Mouse (Mus musculus): ENCODE measurements around the gene Pex11g. TPM values are rescaled to one million over a fixed set of nuclear protein-coding genes. Genes with fewer than 3 reads are reported as not detected.
A peak's percentile ranks its signal among the peaks of the same experiment; 100 is the strongest.

Gene Pex11g
- polyA plus RNA-seq, 1 experiment from 2014 or later: 4.5 TPM

DNA sequence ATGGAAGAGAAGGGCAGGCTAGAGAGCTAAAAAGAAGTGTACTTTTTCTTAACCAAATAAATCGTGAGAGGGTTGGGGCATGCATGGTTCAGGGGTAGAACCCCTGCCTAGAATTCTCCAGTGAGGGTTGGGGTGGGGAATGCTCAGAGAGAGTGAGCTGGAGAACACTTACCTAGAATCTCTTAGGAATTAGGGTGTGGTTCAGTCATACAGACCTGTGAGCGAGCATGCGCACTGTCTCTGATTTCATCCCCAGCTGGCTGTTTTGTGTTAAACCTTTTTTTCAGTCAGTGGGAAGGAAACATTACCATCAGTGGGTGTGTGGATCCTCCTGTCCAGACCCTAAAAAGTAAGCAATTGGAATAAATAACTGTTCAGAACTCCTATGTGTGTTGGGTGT is 41.3 kb downstream of the Pex11g start:
- WGBS: 82% methylated on average over 3 of the region's 3 CpGs
- H3K4me1 ChIP-seq (replicated peaks): no peaks in the 10 kb centered on the region
- no peak for ATAC-seq (ENCODE audit: low FRiP score, low read depth)

DNA sequence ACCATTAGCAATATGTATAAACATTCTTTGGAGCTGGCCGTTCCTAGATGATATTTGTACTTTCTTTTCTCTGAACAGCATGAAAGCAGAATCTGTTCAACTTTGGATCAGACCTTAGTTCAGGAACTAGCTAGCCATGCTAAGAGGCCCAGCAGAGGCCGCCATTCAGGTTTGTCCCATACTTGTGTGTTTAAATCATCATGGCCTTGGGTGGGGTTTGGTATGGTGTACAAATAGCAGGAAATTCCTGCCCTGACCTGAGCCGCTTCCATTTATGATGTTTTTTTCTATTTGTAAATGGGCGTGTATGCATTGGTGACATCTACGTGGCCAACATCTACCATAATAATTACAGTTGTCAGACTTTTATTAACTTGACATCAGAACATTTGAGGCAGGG is 42.3 kb downstream of the Pex11g start:
- WGBS: 93% methylated on average over 5 of the region's 5 CpGs
- Histone ChIP-seq H3K27ac (replicated peaks) (no peak overlapping the region), H3K27me3 (no peaks in the 10 kb centered on the region), H3K4me1 (replicated peaks) (no peaks in the 10 kb centered on the region), H3K9me3 (no peaks in the 10 kb centered on the region), H3K4me3 (no peak overlapping the region), H3K4me2 (no peak overlapping the region), H3K9ac (no peak overlapping the region), H3K36me3 (peaks cover 13% of the 10 kb centered on the region)
- ATAC-seq (ENCODE audit: low FRiP score, low read depth): no peak

More for the DNA sequence above, 41.3 kb downstream of the Pex11g start:
- Histone ChIP-seq H3K4me2 (no peak overlapping the region), H3K27ac (replicated peaks) (no peak overlapping the region), H3K4me3 (no peak overlapping the region), H3K36me3 (peaks cover 18% of the 10 kb centered on the region), H3K9me3 (no peaks in the 10 kb centered on the region), H3K9ac (no peak overlapping the region), H3K27me3 (no peaks in the 10 kb centered on the region)

DNA sequence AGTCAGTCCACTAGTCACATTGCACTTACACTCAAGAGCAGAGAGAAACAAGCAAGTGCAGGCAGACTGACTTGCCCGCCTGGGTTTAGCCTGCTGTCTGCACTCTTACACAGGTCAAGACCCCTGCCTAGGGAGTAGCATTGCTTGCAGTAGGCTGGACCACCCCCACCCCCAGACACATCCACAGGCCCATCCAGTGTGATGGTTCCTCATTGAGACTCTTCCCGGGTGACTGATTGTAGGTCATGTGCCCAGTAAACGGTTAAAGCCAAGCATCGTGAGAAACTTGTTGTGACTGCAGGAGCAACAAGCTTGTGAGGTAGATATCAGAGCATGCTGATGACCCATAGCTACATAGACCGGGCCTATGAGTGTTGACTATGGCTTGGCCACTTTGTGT is 46.0 kb downstream of the Pex11g start:
- WGBS: 93% methylated on average over 5 of the region's 5 CpGs
- no peaks in the 10 kb centered on the region for H3K27me3 ChIP-seq
- H3K27ac ChIP-seq (replicated peaks): no peak overlapping the region
- ATAC-seq (ENCODE audit: low FRiP score, low read depth): no peak
- H3K4me1 ChIP-seq (replicated peaks): peaks cover 13% of the 10 kb centered on the region
- no peak overlapping the region for H3K4me2 ChIP-seq
- H3K4me3 ChIP-seq: no peak overlapping the region
- no peak overlapping the region for H3K9ac ChIP-seq
- no peaks in the 10 kb centered on the region for H3K36me3 ChIP-seq
- H3K9me3 ChIP-seq: no peaks in the 10 kb centered on the region

DNA sequence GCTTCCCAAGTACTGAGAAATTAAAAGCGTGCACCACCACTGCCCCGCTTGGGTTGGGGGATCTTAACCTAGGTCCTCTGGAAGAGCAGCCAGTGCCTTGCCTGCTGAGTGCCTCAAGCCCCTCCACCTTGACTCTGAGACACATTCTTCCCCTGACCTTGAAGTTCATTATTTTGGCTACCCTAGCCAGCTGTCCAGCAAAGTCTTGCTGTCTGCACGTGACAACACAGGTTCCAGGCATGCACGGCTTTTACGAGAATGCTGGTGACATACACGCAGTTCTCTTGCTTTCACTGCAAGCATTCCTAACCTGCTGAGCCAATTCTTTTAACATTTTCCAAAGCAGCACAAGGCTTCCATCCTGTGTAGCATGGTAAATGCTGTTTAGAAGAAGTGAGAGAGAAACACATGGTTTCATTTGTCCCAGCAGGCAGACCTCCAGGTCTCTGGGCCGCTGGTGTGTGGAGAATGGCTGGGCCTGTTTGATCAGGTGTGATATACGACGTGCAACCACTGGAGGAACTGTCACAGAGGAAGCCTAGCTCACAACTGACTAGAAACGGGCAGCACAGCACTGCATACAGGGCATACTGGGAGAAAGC is 47.3 kb downstream of the Pex11g start:
- WGBS: 80% methylated on average over 10 of the region's 10 CpGs
- H3K27me3 ChIP-seq: no peaks in the 10 kb centered on the region

DNA sequence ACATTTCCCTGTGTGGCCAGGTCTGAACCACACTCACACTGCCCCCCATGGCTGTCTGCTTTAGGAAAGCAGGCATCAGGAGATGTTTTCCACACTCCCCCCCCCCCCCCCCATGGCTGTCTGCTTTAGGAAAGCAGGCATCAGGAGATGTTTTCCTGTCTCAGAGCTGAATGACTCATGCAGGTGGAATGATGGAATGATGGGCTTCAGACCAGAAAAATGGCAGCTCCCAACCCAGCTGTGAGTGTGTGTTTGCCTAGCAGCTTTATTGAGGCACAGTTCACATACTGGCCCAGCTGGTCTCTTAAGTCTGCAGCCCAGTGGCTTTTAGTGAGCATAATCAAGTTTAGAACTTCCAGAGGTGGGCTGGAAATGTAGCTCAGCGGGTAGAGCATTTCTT is 49.4 kb downstream of the Pex11g start:
- Histone ChIP-seq H3K4me2 (no peak overlapping the region), H3K27me3 (no peaks in the 10 kb centered on the region), H3K4me3 (no peak overlapping the region), H3K9ac (no peak overlapping the region), H3K9me3 (no peaks in the 10 kb centered on the region), H3K4me1 (replicated peaks) (peaks cover 17% of the 10 kb centered on the region), H3K36me3 (no peaks in the 10 kb centered on the region), H3K27ac (replicated peaks) (no peak overlapping the region)
- ATAC-seq (ENCODE audit: low FRiP score, low read depth): no peak
- WGBS: 94% methylated on average over 1 of the region's 1 CpGs

More for the DNA sequence above, 47.3 kb downstream of the Pex11g start:
- Histone ChIP-seq H3K9me3 (no peaks in the 10 kb centered on the region), H3K4me2 (no peak overlapping the region), H3K9ac (no peak overlapping the region), H3K36me3 (no peaks in the 10 kb centered on the region), H3K4me3 (no peak overlapping the region), H3K27ac (replicated peaks) (no peak overlapping the region), H3K4me1 (replicated peaks) (peaks cover 14% of the 10 kb centered on the region)
- ATAC-seq (ENCODE audit: low FRiP score, low read depth): no peak

DNA sequence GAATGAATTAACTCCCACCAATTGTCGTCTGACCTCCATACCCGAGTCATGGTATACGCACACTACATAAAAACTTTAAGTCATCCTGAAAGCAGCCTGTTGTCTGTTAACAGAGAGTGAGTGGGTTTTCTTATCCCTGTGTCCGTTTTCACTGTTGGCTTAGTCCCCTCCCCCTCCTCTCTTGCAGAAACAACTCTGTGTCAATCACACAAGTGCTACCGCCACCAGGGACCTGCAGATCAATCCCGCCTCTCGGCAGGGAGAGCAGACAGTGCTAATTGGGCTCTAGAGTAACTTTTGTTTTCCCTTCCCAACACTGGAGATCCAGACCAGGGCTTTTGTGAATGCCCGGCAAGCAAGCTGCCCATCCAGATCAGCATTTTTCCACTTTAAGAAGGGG is 50.0 kb downstream of the Pex11g start:
- H3K36me3 ChIP-seq: no peaks in the 10 kb centered on the region
- no peak overlapping the region for H3K9ac ChIP-seq
- H3K4me1 ChIP-seq (replicated peaks): peaks cover 17% of the 10 kb centered on the region
- H3K27me3 ChIP-seq: no peaks in the 10 kb centered on the region
- H3K4me2 ChIP-seq: no peak overlapping the region
- H3K9me3 ChIP-seq: no peaks in the 10 kb centered on the region
- ATAC-seq (ENCODE audit: low FRiP score, low read depth): 0 out of 2 replicates have a peak, but pooled peaks have one; percentile 39
- 6% methylated on average over 8 of the region's 8 CpGs for WGBS
- H3K4me3 ChIP-seq: no peak overlapping the region
- H3K27ac ChIP-seq (replicated peaks): no peak overlapping the region

DNA sequence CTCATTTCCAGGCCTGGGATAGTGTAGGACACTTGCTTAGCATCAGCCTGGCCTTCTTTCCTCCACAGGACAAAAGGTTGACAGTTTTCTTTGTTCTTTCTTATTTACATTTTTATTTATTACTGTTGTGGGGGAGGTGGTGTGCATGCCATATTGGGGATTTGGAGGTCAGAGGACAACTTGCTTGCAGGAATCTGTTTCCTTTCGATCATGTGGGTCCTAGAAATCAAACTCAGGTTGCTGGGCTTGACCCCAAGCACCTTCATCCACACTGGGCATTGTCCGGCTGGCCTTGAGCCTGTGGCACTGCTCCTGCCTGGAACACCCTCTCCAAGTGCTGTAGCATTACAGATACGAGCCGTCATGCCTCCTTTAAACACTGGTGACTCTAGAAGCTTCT is 50.6 kb downstream of the Pex11g start:
- no peak overlapping the region for H3K4me2 ChIP-seq
- 0 out of 2 replicates have a peak, but pooled peaks have one; percentile 5 for ATAC-seq (ENCODE audit: low FRiP score, low read depth)
- H3K27me3 ChIP-seq: no peaks in the 10 kb centered on the region
- no peaks in the 10 kb centered on the region for H3K9me3 ChIP-seq
- 19% methylated on average over 4 of the region's 4 CpGs for WGBS
- H3K27ac ChIP-seq (replicated peaks): no peak overlapping the region
- H3K9ac ChIP-seq: no peak overlapping the region
- H3K4me1 ChIP-seq (replicated peaks): peaks cover 17% of the 10 kb centered on the region
- H3K36me3 ChIP-seq: no peaks in the 10 kb centered on the region
- no peak overlapping the region for H3K4me3 ChIP-seq

DNA sequence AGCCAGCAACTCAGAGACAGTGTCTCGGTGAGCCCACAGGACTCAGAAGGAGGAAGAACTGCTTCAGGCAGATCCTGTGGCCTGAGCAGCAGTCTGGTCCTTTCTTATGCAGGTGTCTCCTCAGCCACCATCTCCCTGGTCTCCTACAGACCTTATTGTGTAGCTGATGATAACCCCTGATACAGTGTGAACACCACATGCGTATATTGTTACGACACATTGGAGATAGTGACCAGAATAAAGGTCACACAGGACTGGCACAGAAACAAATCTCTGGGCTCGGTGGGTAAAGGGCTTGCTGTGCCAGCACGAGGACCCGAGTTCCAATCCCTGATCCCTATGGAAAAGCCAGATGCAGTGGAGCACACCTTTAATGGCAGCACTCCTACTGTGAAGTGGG is 51.8 kb downstream of the Pex11g start:
- Histone ChIP-seq H3K27ac (replicated peaks) (no peak overlapping the region), H3K36me3 (no peaks in the 10 kb centered on the region), H3K9me3 (no peaks in the 10 kb centered on the region), H3K4me2 (no peak overlapping the region), H3K4me1 (replicated peaks) (peaks cover 17% of the 10 kb centered on the region), H3K27me3 (no peaks in the 10 kb centered on the region), H3K9ac (no peak overlapping the region), H3K4me3 (no peak overlapping the region)
- ATAC-seq (ENCODE audit: low FRiP score, low read depth): no peak
- 83% methylated on average over 6 of the region's 6 CpGs for WGBS

DNA sequence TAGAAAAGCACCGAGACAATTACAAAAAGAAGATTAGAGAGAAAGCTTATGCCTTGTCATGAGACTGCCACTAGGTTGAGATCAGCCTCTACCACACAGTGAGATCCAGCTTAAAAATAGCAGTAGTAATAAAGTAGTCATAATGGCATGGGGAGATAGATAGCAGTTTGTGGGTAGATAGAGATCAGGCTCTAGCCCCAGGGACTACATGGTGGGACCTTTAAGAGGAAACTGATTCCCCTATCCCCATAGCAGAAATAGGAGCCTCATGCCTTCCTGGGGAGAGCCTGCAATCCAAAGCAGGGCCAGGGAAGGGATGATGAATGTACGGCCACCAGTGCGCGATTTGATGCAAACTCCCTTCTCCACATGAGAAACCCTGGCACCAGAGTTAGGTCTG is 52.2 kb downstream of the Pex11g start:
- Histone ChIP-seq H3K9me3 (no peaks in the 10 kb centered on the region), H3K27ac (replicated peaks) (no peak overlapping the region), H3K27me3 (no peaks in the 10 kb centered on the region), H3K4me3 (no peak overlapping the region), H3K36me3 (no peaks in the 10 kb centered on the region), H3K4me1 (replicated peaks) (peaks cover 17% of the 10 kb centered on the region), H3K4me2 (no peak overlapping the region), H3K9ac (no peak overlapping the region)
- WGBS: 45% methylated on average over 4 of the region's 4 CpGs
- ATAC-seq (ENCODE audit: low FRiP score, low read depth): no peak

DNA sequence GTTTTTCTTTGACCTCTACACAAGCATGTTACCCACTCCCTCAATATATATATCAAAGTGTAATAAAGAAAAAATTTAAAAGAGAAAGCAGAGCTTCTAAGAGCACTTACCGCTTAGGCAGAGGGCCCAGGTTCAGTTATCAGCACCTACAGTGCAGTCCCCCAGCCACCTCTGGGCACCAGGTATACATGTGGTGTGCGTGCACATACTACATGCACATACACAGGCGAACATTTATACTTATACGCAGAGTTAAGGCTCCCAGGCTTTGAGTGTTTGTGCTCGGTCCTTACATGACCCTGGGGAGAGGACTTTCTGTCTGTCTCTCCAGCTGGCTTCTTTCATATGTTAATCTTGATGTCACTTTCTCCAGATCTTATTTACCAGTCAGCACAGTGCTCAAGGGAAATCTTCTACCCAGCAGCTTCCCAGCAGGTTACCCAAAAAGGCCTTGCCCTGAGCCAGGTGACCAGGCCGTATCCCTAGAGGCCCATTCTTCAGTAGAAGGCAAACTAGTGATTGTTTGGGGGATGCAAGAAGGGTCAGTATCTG is 52.8 kb downstream of the Pex11g start:
- no peak for ATAC-seq (ENCODE audit: low FRiP score, low read depth)
- no peak overlapping the region for H3K4me2 ChIP-seq
- H3K27ac ChIP-seq (replicated peaks): no peak overlapping the region
- H3K9me3 ChIP-seq: no peaks in the 10 kb centered on the region
- no peak overlapping the region for H3K4me3 ChIP-seq
- WGBS: 35% methylated on average over 6 of the region's 6 CpGs
- H3K27me3 ChIP-seq: no peaks in the 10 kb centered on the region
- peaks cover 17% of the 10 kb centered on the region for H3K4me1 ChIP-seq (replicated peaks)
- no peak overlapping the region for H3K9ac ChIP-seq
- no peaks in the 10 kb centered on the region for H3K36me3 ChIP-seq

DNA sequence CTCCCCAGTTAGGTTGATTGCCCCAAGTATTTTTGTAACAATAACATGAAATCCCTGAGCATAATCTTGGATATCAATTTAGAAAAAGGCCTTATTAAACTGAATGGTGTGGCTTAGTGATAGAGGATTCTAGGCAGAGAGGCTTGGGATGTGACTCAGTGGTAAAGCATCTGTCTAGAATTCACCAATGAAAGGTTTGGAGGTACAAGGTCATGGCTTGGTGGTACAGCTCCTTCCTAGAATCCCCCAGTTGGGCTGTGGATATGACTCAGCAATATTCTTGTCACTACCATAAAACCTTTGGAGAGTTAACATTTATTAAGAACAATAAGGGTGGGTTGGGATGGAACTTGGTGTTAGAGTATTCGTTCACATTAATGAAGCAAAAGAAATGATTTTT is 54.7 kb downstream of the Pex11g start:
- Histone ChIP-seq H3K27me3 (no peaks in the 10 kb centered on the region), H3K4me3 (no peak overlapping the region), H3K27ac (replicated peaks) (no peak overlapping the region), H3K4me1 (replicated peaks) (peaks cover 16% of the 10 kb centered on the region), H3K4me2 (no peak overlapping the region), H3K9ac (no peak overlapping the region), H3K36me3 (no peaks in the 10 kb centered on the region), H3K9me3 (no peaks in the 10 kb centered on the region)
- WGBS: 100% methylated on average over 1 of the region's 1 CpGs
- no peak for ATAC-seq (ENCODE audit: low FRiP score, low read depth)

DNA sequence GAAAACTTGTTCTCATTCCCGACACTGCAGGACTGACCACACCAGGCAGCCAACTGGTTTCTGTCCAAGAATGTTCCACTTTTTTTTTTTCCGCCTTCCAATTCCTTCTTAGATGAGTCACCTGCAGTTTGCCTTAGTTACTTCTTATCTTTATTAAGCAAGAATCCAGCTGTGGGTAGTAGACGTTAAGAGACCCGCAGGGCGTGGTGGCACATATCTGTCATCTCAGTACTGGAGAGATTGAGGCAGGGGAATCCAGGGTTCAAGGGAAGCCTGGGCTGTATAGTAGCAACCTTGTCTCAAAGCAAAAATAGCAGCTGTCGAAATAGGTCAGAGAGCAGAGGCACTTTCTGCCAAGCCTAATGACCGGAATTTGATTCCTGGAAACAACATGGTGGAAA is 55.6 kb downstream of the Pex11g start:
- WGBS: 93% methylated on average over 7 of the region's 7 CpGs
- Histone ChIP-seq H3K36me3 (no peaks in the 10 kb centered on the region), H3K9me3 (no peaks in the 10 kb centered on the region), H3K4me1 (replicated peaks) (peaks cover 7% of the 10 kb centered on the region), H3K9ac (no peak overlapping the region), H3K4me2 (no peak overlapping the region), H3K27me3 (no peaks in the 10 kb centered on the region), H3K4me3 (no peak overlapping the region), H3K27ac (replicated peaks) (no peak overlapping the region)
- ATAC-seq (ENCODE audit: low FRiP score, low read depth): no peak

DNA sequence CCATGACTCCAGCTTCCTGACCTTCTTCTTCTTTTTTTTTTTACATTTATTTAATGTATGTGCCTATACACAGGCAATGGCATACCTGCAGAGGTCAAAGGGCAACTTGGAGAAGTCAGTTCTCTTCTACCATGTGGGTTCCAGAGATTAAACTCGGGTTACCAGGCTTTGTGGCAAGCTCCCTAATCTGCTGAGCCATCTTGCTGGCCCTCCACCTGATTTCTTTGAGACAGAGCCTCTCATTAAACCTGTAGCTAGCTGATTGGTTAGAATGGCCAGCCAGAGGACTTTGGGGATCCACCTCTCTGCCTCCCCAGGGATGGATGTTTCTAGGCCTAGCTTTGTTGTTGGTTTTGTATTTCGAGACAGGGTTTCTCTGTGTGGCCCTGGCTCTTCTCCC is 56.4 kb downstream of the Pex11g start:
- Histone ChIP-seq H3K4me1 (replicated peaks) (peaks cover 3% of the 10 kb centered on the region; the same call in 1 of the 2 replicates), H3K27me3 (no peaks in the 10 kb centered on the region), H3K4me3 (no peak overlapping the region), H3K27ac (replicated peaks) (no peak overlapping the region), H3K36me3 (no peaks in the 10 kb centered on the region), H3K9me3 (no peaks in the 10 kb centered on the region), H3K4me2 (no peak overlapping the region), H3K9ac (no peak overlapping the region)
- ATAC-seq (ENCODE audit: low FRiP score, low read depth): no peak
- 85% methylated on average over 2 of the region's 2 CpGs for WGBS
